Mouse (Mus musculus): ENCODE measurements around the gene Pole4.

Pole4 gene

GRCm38 (mm10) chr6:82705221-82705620, at the start of gene Pole4:
TSS of gene Pole4 (minus strand) at chr6:82705365.
- DNase-seq (ENCODE audit: low read depth, low spot score) = no peak

GRCm38 (mm10) chr6:82754769-82755168, 49.6 kb upstream of the Pole4 start:
- DNase-seq (ENCODE audit: low read depth, low spot score) = no peak

DNA sequence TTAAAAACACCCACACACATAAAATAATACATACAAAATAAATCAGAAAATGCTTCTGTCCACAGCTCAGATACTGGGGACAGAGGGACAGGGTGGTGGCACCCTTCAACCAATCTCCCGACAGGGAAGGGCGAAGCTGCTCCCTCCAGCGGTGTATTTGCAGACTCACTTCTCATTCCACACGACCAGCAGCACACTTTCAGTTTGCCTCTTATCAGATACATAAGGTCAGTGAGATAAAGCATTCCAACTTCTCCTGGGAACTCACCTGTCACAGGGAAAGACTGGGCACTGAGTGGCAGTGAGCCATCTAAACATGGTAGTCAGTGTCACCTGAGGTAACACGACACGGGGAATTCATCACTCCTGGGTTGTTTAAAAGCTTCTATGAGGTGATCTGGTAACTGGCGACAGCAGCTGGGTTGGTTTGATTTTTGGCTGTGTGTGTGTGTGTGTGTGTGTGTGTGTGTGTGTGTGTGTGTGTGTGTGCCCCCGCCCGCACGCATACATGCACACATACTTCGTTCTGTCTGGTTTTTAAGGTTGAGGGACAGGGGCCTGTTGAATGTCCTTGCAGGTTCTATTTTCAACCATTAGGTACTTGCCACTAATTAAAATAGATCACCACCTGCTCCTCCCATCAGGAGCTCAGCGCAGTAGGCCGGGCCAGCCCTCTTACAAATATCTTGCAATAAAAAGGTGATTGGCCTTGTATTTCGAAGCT, 48.6 kb upstream of the Pole4 start:
- no peak for DNase-seq (ENCODE audit: low read depth, low spot score)

DNA sequence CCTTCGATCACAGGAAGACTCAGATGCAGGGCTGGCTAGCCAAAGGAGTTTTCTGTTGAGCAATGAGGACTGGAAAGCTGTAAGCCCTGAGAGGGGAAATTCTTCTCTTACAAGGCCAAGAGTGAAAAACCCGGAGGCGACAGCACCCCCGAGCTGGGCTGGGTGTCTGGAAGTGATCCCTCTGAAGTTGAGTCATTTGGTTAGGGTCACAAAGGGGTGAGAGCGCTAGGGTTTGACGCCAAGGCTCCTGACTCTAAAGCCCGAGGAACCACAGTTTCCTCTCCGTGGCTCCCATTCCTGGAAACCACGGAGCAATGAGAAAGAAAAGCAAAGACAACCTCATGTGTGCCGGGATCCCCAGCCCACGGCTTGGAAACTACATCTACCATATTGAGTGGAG, 47.9 kb upstream of the Pole4 start:
- DNase-seq (ENCODE audit: low read depth, low spot score) = no peak

DNA sequence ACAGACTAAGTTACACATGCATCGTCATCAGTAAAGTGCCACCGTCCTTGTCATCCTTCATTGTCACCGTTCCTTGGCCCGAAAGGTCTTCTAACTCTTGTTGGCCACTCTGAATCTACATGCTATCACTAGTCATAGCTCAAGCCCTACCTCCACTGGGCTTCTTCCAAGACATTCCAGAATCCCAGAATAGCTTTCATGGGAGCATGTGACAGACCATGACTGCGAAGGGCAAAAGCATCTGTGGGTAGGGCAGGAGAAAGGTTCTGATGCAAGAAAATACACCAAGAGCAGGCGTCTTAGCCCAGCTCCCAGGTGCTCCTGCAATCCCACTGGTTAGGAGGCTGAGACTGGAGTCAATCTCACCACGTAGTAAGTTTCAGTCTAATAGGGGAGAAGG, 46.6 kb upstream of the Pole4 start:
- no peak for DNase-seq (ENCODE audit: low read depth, low spot score)

DNA sequence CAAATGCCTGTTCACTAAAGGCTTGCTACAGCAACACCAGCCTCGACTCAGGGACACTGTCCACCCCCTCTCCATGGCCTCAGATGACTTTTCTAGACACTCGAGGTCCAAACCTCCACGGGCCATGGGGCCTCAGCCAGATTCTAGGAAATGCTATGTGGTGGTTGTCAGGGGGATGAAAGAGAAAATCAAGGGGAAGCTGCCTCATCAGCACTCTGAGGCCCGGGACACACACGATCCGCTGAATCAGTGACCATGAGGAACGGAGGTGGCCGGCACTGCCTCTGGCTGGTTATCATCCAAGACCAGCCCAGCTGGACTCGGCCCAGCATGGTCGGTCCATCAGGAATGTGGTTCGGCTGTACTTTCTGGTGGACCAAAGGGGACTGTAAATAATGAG, 45.9 kb upstream of the Pole4 start:
- no peak for DNase-seq (ENCODE audit: low read depth, low spot score)

DNA sequence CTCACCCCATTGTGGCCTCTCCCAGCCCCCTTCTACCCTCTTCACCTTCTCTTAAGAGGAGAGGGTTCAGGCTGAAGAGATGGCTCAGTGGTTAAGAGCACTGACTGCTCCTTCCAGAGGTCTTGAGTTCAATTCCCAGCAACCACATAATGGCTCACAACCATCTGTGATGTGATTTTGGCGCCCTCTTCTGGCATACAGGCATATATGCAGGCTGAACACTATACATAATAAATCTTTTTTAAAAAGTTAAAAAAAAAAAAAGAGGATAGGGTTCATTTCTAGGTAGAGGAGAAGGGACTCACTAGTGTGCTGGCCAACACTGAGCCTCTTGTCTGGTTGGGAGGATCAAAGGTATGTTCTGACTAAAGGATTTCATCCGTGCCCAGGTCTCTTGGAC, 44.9 kb upstream of the Pole4 start:
- no peak for DNase-seq (ENCODE audit: low read depth, low spot score)

- DNase-seq (ENCODE audit: low read depth, low spot score) = no peak
Measured at GRCm38 (mm10) chr6:82748106-82748672, 43.0 kb upstream of the Pole4 start.

DNA sequence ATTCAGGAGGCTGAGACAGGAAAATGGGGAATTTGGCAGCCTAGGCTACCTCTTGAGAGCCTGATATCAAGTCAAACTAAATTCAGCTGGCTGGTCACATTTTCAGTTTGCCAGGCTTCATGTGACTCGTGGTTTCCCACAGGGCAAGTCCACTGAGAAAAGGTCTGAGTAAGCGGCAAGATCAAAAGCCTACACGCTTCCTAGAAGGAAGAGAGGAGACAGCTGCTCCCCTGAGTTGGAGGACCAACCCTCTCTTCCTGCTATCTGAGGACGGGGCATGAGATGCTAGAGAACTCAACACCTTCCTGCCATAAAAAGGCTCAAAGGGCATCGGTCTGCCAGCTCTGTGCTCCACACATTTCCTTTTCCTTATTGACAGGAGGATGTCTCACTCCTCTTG, 41.9 kb upstream of the Pole4 start:
- no peak for DNase-seq (ENCODE audit: low read depth, low spot score)

GRCm38 (mm10) chr6:82744553-82744952, 39.4 kb upstream of the Pole4 start:
- DNase-seq (ENCODE audit: low read depth, low spot score) = peak; percentile 55

- DNase-seq (ENCODE audit: low read depth, low spot score) = no peak
Measured at GRCm38 (mm10) chr6:82741518-82741880, 36.3 kb upstream of the Pole4 start.

DNA sequence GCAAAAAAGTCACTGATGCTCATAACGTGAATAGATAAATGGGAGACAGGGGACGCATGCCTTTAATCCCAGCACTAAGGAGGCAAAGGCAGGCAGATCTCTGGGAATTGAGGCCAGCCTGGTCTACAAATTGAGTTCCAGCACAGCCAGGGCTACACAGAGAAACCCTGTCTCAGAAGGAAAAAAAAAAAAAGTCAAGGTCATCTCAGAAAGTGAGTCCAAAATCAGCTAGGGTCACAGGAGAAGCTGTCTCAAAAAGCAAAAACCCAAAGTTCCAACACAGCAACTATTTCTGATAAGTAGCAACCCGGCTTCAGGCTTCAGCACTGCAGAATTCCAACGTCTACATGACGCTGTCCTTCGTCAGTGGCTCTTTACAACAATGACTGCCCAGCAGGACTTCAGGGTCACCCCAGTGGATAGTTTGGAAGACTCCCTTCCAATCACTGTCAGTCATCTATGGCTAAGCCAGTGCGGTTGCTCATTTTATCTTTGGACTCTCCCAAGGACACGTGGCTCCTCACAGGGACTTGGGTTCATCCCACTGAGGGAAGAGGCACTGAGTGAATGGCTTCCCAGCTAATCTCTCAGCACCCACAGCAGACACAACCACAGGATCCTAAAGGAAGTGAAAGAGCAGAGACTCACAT, 35.8 kb upstream of the Pole4 start:
- no peak for DNase-seq (ENCODE audit: low read depth, low spot score)

DNA sequence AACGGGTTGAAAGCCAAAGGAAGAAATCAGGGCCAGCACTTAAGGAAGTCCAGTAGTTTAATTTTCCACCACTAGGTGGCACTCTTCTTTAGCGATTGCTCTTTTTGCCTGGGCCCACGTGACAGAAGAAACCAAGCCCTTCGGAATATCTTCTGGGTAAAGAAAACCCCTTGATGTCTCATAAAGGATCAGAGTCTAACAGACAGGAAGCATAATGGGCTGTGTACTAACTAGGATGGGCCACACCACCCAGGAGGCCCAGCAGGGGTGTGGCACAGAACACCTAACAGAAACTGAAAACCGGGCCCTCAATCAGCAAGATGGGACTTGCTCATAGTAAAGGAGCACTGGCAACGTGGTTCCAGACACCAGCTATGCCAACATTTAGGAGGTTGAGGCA, 35.1 kb upstream of the Pole4 start:
- DNase-seq (ENCODE audit: low read depth, low spot score) = peak; percentile 88

DNA sequence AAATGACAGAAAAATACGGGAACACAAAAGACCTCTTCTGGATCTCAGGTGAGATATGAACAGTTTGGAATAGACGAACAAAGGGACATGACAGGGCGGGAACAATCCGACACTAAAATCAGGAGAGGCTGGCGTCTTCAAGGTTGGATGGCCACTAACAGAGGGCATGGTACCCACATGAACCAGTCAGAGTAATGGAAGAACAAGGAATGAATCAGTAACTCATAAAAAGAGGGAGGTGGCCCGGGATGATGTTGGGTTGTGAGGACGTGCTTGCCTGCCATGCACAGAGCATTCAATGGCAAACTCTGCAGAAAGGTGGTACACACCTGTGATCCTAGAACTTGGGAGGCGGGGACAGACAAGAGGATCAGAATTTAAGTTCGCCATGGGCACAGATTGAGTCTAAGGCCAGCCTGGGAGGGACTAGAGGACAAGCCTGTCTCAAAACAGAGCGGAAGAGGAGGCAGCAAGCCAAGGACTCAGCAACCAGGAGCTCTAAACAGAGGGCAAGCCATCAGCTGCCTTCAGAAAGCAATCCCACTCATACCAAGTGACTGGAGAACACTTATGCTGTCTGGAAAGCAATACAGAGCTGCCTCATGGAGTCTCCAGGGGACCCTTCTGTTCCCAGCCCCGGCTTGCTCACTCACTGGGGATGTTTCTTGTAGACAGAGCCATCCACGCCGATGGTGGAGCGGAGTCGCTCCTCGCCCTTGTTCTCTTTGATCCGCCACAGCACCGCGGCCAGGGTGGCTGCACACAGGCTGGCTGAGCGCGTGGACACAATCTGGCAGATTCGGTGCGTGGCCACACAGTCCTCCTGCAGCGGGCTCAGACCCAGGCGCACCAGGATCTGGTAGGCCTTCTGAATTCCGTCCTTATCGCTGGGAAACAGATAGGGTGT, 32.7 kb upstream of the Pole4 start:
- no peak for DNase-seq (ENCODE audit: low read depth, low spot score)

GRCm38 (mm10) chr6:82736626-82737600, 31.7 kb upstream of the Pole4 start:
- DNase-seq (ENCODE audit: low read depth, low spot score) = no peak

DNA sequence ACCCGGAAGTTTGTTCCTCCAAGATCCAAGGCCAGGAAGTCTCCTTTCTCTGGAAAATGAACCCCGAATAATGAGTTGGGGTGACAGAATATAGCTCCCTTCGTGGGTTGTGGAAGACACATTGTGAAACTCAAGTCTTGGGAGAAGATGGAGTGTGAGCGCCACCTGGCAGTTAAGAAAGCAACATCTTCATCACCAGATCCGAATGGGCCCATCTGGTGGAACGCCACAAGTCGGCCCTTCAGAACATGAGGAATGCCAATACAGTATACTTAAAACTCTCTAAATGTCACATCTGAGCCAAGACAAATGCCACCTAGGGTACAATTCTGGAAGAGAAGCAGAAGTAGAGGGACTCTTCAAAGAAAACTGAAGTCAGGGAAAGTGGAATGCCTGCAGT, 30.2 kb upstream of the Pole4 start:
- no peak for DNase-seq (ENCODE audit: low read depth, low spot score)

DNA sequence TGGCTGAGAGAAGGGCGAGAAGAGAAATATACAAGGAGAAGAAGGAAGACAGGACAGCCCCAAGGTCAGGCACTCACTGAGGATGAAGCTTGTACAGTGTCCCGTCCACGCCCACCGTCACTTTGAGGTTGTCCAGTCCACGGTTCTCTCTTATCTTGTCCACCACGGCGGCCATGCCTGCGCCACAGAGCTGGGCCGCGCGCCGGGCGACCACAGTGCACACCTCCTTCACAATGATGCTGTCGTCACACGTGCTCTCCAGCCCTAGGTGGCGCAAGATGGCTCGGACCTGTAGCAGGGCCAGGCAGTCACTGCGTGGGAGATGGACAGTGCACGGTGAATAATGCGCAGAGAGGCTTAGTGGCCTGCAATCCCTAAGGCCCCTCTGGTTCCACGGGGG, 23.5 kb upstream of the Pole4 start:
- DNase-seq (ENCODE audit: low read depth, low spot score) = no peak

GRCm38 (mm10) chr6:82727206-82727605, 22.0 kb upstream of the Pole4 start:
- no peak for DNase-seq (ENCODE audit: low read depth, low spot score)

GRCm38 (mm10) chr6:82723321-82723720, 18.2 kb upstream of the Pole4 start:
- no peak for DNase-seq (ENCODE audit: low read depth, low spot score)

DNA sequence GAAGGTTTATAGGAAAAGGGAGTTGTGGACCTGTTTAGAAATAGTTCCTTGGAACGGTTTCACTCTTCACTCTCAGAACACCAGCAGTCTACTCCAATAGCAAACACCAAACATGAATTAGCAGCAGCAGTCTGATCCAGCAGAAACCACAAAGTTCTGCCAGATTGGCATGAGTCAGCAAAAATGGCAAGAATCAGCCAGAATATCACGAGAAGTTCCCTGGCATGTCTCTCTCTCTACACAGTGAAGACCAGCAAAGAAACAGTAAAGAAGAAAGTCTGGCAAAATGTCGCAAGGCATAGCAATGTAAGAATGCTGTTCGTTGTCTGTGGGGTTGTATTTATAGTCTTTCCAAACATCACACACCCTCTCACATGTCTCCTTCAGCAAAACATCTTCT, 11.0 kb upstream of the Pole4 start:
- DNase-seq (ENCODE audit: low read depth, low spot score) = no peak

- no peak for DNase-seq (ENCODE audit: low read depth, low spot score)
Measured at GRCm38 (mm10) chr6:82715653-82716052, 10.5 kb upstream of the Pole4 start.

Data from CD4-positive helper T cell, adult 2 months (primary cell).